Mouse (Mus musculus) kidney, adult 2 months (tissue): ENCODE results near the gene Ccpg1.

Experiments used
- CTCF ChIP-seq: fragments of 200-500 bp; conservative IDR thresholded peaks from 2 replicates; pipeline ENCODE4 v1.5.1; 2011; ENCODE audit warnings: low read depth, mild to moderate bottlenecking, control low read depth, low read length, moderate library complexity, mixed read lengths; ENCODE audit not compliant: insufficient read depth, insufficient read length
- POLR2A ChIP-seq: fragments of 200-500 bp; IDR thresholded peaks from one replicate; pipeline ENCODE4 v1.6.1; 2011; ENCODE audit warnings: low read depth, low read length, control low read depth

DNA sequence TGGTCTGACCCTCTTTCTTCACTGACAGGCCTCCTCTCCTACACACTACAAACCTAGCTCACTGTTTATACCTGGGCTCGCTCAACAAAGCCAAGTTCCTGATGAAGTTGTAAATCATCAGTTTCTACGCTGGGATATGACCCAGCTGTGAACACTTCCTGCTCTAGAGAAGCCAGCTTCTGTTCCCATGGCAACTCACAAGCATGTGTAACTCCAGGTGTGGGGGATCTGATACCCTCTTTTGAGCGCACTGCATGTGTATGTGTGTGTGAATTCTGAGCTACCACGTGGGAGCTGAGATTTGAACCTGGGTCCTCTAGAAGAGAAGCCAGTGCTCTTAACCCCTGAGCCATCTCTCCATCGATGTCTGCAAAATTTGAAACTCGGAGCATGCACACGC is 35.7 kb upstream of the Ccpg1 start:
- no peak for TF ChIP-seq POLR2A
- TF ChIP-seq CTCF, result no peak
